Comparison of ENCODE assay signal across 29 mouse cellular contexts in the genomic region with DNA sequence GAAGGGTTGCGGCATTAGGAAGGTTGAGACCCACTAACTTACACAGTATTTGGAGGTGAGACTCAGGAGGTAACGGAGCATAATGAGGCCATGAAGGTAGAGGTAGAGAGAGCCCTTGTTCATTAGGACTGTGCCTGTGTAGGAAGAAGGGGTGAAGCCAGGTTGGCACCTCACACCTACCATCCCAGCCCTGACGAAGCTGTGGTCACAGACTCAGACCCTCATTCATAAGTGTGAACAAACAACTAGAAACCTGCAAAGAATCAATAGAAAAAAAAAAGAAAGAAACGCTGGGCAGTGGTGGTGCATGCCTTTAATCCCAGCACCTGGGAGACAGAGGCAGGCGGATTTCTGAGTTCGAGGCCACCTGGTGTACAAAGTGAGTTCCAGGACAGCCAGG. TPM values are rescaled to one million over a fixed set of nuclear protein-coding genes. Genes with fewer than 3 reads are reported as not detected.
"Had no signal": no experiment of that assay in that cellular context is flagged by ENCODE, and none has a peak within 500 bp of the region (broad histone marks: within the 10 kb centered on the region; RNA-seq: fewer than 3 reads in every experiment).

No protein-coding gene starts in this region.

RNA-seq across cellular contexts. Expression of gene A530032D15Rik, which starts 8.7 kb away (rescaled TPM):
- polyA plus RNA-seq: limb, embryonic 10.5 days; limb, embryonic 11.5 days; limb, embryonic 12.5 days; limb, embryonic 13.5 days; limb, embryonic 14.5 days; limb, embryonic 15.5 days; liver, adult 2 months; liver, embryonic 11.5 days; liver, embryonic 13.5 days; liver, embryonic 16.5 days; lung, adult 2 months; lung, embryonic 14.5 days; lung, embryonic 15.5 days; lung, embryonic 16.5 days; midbrain, embryonic 10.5 days; midbrain, embryonic 11.5 days; midbrain, embryonic 12.5 days; midbrain, embryonic 13.5 days; midbrain, embryonic 14.5 days; midbrain, embryonic 15.5 days; midbrain, embryonic 16.5 days; midbrain, postnatal 0 days; myocyte; neural tube, embryonic 11.5 days had no signal

RNA-seq across cellular contexts. Expression of gene Gm10553, which starts 18.4 kb away (rescaled TPM):
- polyA plus RNA-seq: limb, embryonic 10.5 days; limb, embryonic 11.5 days; limb, embryonic 12.5 days; limb, embryonic 13.5 days; limb, embryonic 14.5 days; limb, embryonic 15.5 days; liver, adult 2 months; liver, embryonic 11.5 days; liver, embryonic 12.5 days; liver, embryonic 13.5 days; liver, embryonic 14.5 days; liver, embryonic 15.5 days; liver, embryonic 16.5 days; liver, postnatal 0 days; lung, adult 2 months; lung, embryonic 14.5 days; lung, embryonic 15.5 days; lung, embryonic 16.5 days; macrophage; midbrain, embryonic 10.5 days; midbrain, embryonic 11.5 days; midbrain, embryonic 12.5 days; midbrain, embryonic 13.5 days; midbrain, embryonic 14.5 days; midbrain, embryonic 15.5 days; midbrain, embryonic 16.5 days; midbrain, postnatal 0 days; myocyte; neural tube, embryonic 11.5 days had no signal
